Mouse (Mus musculus) monocyte, adult 5-6 weeks (primary cell): ENCODE data around the gene Grid1. TPM values are rescaled to one million over a fixed set of nuclear protein-coding genes. Genes with fewer than 3 reads are reported as not detected.

Experiments
- ATAC-seq: fragments of 153-309, 156-312 bp; replicated peaks from 2 replicates; pipeline ENCODE4 v1.8.0; 2017; ENCODE audit warnings: mild to moderate bottlenecking; ENCODE audit not compliant: low TSS enrichment, insufficient number of reproducible peaks, severe bottlenecking, poor library complexity, low FRiP score
- total RNA-seq: library from RNA; stranded (forward); fragments of 200-1000, 200-491, 200-594 nt; gene quantifications from 3 replicates; pipeline ENCODE4 v1.2.3, GENCODE M21; 2017

Gene Grid1
- total RNA-seq, 1 experiment from 2014 or later, result not detected

- no peak for ATAC-seq
These were observed 135.8 kb downstream of the Grid1 start for GRCm38 (mm10) chr14:34955689-34956088.

- no peak for ATAC-seq
These were observed 140.3 kb downstream of the Grid1 start for GRCm38 (mm10) chr14:34960227-34960626.

- no peak for ATAC-seq
These were observed 143.8 kb downstream of the Grid1 start for GRCm38 (mm10) chr14:34963616-34964168.

- ATAC-seq, result no peak
These were observed 149.4 kb downstream of the Grid1 start for GRCm38 (mm10) chr14:34969102-34969819.

GRCm38 (mm10) chr14:34972930-34973329 lies 153.0 kb downstream of the Grid1 start:
- no peak for ATAC-seq

- no peak for ATAC-seq
These were observed 160.8 kb downstream of the Grid1 start for GRCm38 (mm10) chr14:34980756-34981155.

- no peak for ATAC-seq
These were observed 169.2 kb downstream of the Grid1 start for GRCm38 (mm10) chr14:34989131-34989530.

GRCm38 (mm10) chr14:35006736-35007135 lies 186.8 kb downstream of the Grid1 start:
- ATAC-seq, result no peak

- no peak for ATAC-seq
These were observed 188.8 kb downstream of the Grid1 start for GRCm38 (mm10) chr14:35008674-35009073.

GRCm38 (mm10) chr14:35009074-35009473 lies 189.2 kb downstream of the Grid1 start:
- ATAC-seq, result no peak

GRCm38 (mm10) chr14:35026686-35027085 lies 206.8 kb downstream of the Grid1 start:
- no peak for ATAC-seq

- no peak for ATAC-seq
These were observed 207.7 kb downstream of the Grid1 start for GRCm38 (mm10) chr14:35027501-35028140.

GRCm38 (mm10) chr14:35029626-35030025 lies 209.7 kb downstream of the Grid1 start:
- no peak for ATAC-seq

- no peak for ATAC-seq
These were observed 210.4 kb downstream of the Grid1 start for GRCm38 (mm10) chr14:35030271-35030670.

GRCm38 (mm10) chr14:35032283-35032682 lies 212.4 kb downstream of the Grid1 start:
- ATAC-seq, result no peak

GRCm38 (mm10) chr14:35044268-35044667 lies 224.4 kb downstream of the Grid1 start:
- no peak for ATAC-seq

- ATAC-seq, result no peak
These were observed 225.2 kb downstream of the Grid1 start for GRCm38 (mm10) chr14:35044918-35045698.

- ATAC-seq, result no peak
These were observed 229.3 kb downstream of the Grid1 start for GRCm38 (mm10) chr14:35049231-35049630.

- no peak for ATAC-seq
These were observed 234.2 kb downstream of the Grid1 start for GRCm38 (mm10) chr14:35054139-35054538.
